Mouse (Mus musculus) lung, embryonic 16.5 days (tissue): Measurements from ENCODE around the gene Prmt1. TPM values are rescaled to one million over a fixed set of nuclear protein-coding genes. Genes with fewer than 3 reads are reported as not detected.

ENCODE experiments used
- ATAC-seq: fragments of 200-750 bp; cut with Nextera tagmentation; 2 replicates; pipeline ENCODE4 v1.8.0; 2017; ENCODE audit warnings: low read depth, mild to moderate bottlenecking, moderate library complexity
- H3K27ac ChIP-seq: fragments of 300-500 bp; sonication (generic); 2 replicates; pipeline ENCODE4 v1.5.1; 2014; ENCODE audit warnings: mild to moderate bottlenecking, control low read depth, low read length
- H3K27me3 ChIP-seq: fragments of 300-500 bp; sonication (generic); 2 replicates; pipeline ENCODE4 v1.6.1; 2014; ENCODE audit warnings: low read depth, low read length, mixed read lengths; ENCODE audit not compliant: control insufficient read depth, insufficient read depth
- H3K36me3 ChIP-seq: fragments of 300-500 bp; sonication (generic); 2 replicates; pipeline ENCODE4 v1.6.1; 2014; ENCODE audit warnings: low read length; ENCODE audit not compliant: control insufficient read depth, insufficient read depth
- H3K4me1 ChIP-seq: fragments of 300-500 bp; sonication (generic); replicated peaks from 2 replicates; pipeline ENCODE4 v1.6.1; 2014; ENCODE audit warnings: low read length, mixed read lengths; ENCODE audit not compliant: control insufficient read depth, insufficient read depth
- H3K4me2 ChIP-seq: fragments of 300-500 bp; sonication (generic); 2 replicates; pipeline ENCODE4 v1.6.1; 2014; ENCODE audit warnings: low read depth, low read length, control low read depth
- H3K4me3 ChIP-seq: fragments of 300-500 bp; sonication (generic); 2 replicates; pipeline ENCODE4 v1.5.1; 2014; ENCODE audit warnings: mild to moderate bottlenecking, low read length, control low read depth
- H3K9ac ChIP-seq: fragments of 300-500 bp; sonication (generic); 2 replicates; pipeline ENCODE4 v1.6.1; 2014; ENCODE audit warnings: low read length, control low read depth
- H3K9me3 ChIP-seq: fragments of 300-500 bp; sonication (generic); 2 replicates; pipeline ENCODE4 v1.6.1; 2016; ENCODE audit warnings: low read length; ENCODE audit not compliant: control insufficient read depth
- WGBS: fragments of 180-500 bp; shearing (Covaris S2); extraction: QIAGEN DNeasy Blood & Tissue Kit; methylation state at CpG from one replicate; pipeline ENCODE4 v1.1.7; 2014; 5-methylcytosine and 5-hydroxymethylcytosine counted together
- polyA plus RNA-seq: library from polyadenylated mRNA; unstranded; fragments of >200 nt; fragmentation: Nextera tagmentation; extraction: Ambion mirVana; gene quantifications from 2 replicates; pipeline ENCODE4 v1.2.1, GENCODE M21; 2015

Gene Prmt1
- polyA plus RNA-seq, 1 experiment from 2014 or later = 457 TPM

GRCm38 (mm10) chr7:45004546-45004945 lies 18.2 kb upstream of the Prmt1 start:
- peaks cover 77% of the 10 kb centered on the region for H3K36me3 ChIP-seq
- peak overlapping the region; percentile 31; the same call in 1 of the 2 replicates for H3K27ac ChIP-seq
- H3K4me3 ChIP-seq = no peak overlapping the region

GRCm38 (mm10) chr7:45002440-45002839 lies 16.1 kb upstream of the Prmt1 start:
- Histone ChIP-seq H3K4me1 (peaks cover 20% of the 10 kb centered on the region), H3K4me2 (no peak overlapping the region), H3K4me3 (no peak overlapping the region), H3K36me3 (peaks cover 58% of the 10 kb centered on the region), H3K9me3 (no peaks in the 10 kb centered on the region), H3K27ac (no peak overlapping the region), H3K9ac (no peak overlapping the region), H3K27me3 (no peaks in the 10 kb centered on the region)
- no peak for ATAC-seq
- 85% methylated on average over 7 of the region's 7 CpGs for WGBS

More at GRCm38 (mm10) chr7:45004546-45004945, 18.2 kb upstream of the Prmt1 start:
- H3K9ac ChIP-seq = no peak overlapping the region
- H3K27me3 ChIP-seq = no peaks in the 10 kb centered on the region
- WGBS = 47% methylated on average over 3 of the region's 3 CpGs
- ATAC-seq = no peak
- H3K4me1 ChIP-seq = peaks cover 10% of the 10 kb centered on the region
- H3K9me3 ChIP-seq = no peaks in the 10 kb centered on the region
- no peak overlapping the region for H3K4me2 ChIP-seq

- Histone ChIP-seq H3K4me1 (peaks cover 31% of the 10 kb centered on the region), H3K36me3 (peaks cover 41% of the 10 kb centered on the region)
- WGBS = 85% methylated on average over 21 of the region's 21 CpGs
These were observed 14.3 kb upstream of the Prmt1 start for GRCm38 (mm10) chr7:45000539-45001114.

GRCm38 (mm10) chr7:44999753-45000152 lies 13.4 kb upstream of the Prmt1 start:
- H3K27ac ChIP-seq = no peak overlapping the region
- H3K4me1 ChIP-seq = peaks cover 31% of the 10 kb centered on the region
- no peaks in the 10 kb centered on the region for H3K9me3 ChIP-seq
- H3K9ac ChIP-seq = peak overlapping the region; percentile 37; the same call in 1 of the 2 replicates
- H3K27me3 ChIP-seq = no peaks in the 10 kb centered on the region
- H3K36me3 ChIP-seq = peaks cover 38% of the 10 kb centered on the region
- 54% methylated on average over 11 of the region's 11 CpGs for WGBS
- no peak for ATAC-seq
- H3K4me2 ChIP-seq = peak overlapping the region; percentile 89
- H3K4me3 ChIP-seq = no peak overlapping the region

More at GRCm38 (mm10) chr7:45000539-45001114, 14.3 kb upstream of the Prmt1 start:
- no peak overlapping the region for H3K9ac ChIP-seq
- no peak overlapping the region for H3K4me3 ChIP-seq
- no peak overlapping the region for H3K27ac ChIP-seq
- H3K4me2 ChIP-seq = no peak overlapping the region
- H3K9me3 ChIP-seq = no peaks in the 10 kb centered on the region
- no peak for ATAC-seq
- no peaks in the 10 kb centered on the region for H3K27me3 ChIP-seq

- Histone ChIP-seq H3K4me1 (peaks cover 31% of the 10 kb centered on the region), H3K4me2 (peak within 1 kb of the TSS; percentile 89), H3K9ac (peak within 1 kb of the TSS; percentile 80), H3K27ac (peak within 1 kb of the TSS; percentile 85), H3K9me3 (no peaks in the 10 kb centered on the region), H3K36me3 (peaks cover 39% of the 10 kb centered on the region), H3K27me3 (no peaks in the 10 kb centered on the region), H3K4me3 (peak within 1 kb of the TSS; percentile 82)
- WGBS = 0% methylated on average over 18 of the region's 18 CpGs
- peak; percentile 15; the same call in 1 of the 2 replicates for ATAC-seq
These were observed 12.2 kb upstream of the Prmt1 start, which contains the start of gene Bcl2l12 for GRCm38 (mm10) chr7:44998501-44998955. Gene Bcl2l12, minus strand, starts transcription at chr7:44998712.

GRCm38 (mm10) chr7:44997940-44998428 lies 11.6 kb upstream of the Prmt1 start:
- no peaks in the 10 kb centered on the region for H3K27me3 ChIP-seq
- peaks cover 31% of the 10 kb centered on the region for H3K4me1 ChIP-seq
- peak overlapping the region; percentile 82 for H3K4me3 ChIP-seq
- under 1% methylated on average over 15 of the region's 15 CpGs for WGBS
- peak overlapping the region; percentile 85 for H3K27ac ChIP-seq
- no peak for ATAC-seq
- H3K4me2 ChIP-seq = peak overlapping the region; percentile 89
- peaks cover 36% of the 10 kb centered on the region for H3K36me3 ChIP-seq
- H3K9ac ChIP-seq = peak overlapping the region; percentile 80
- no peaks in the 10 kb centered on the region for H3K9me3 ChIP-seq

- Histone ChIP-seq H3K4me1 (peaks cover 31% of the 10 kb centered on the region), H3K9me3 (no peaks in the 10 kb centered on the region), H3K4me3 (peak within 1 kb of the TSS; percentile 82), H3K27ac (peak within 1 kb of the TSS; percentile 85), H3K4me2 (peak within 1 kb of the TSS; percentile 96), H3K9ac (peak within 1 kb of the TSS; percentile 86), H3K27me3 (no peaks in the 10 kb centered on the region), H3K36me3 (peaks cover 36% of the 10 kb centered on the region)
- ATAC-seq = peak; percentile 95
- under 1% methylated on average over 43 of the region's 43 CpGs for WGBS
These were observed 11.0 kb upstream of the Prmt1 start, which contains the start of gene Irf3 for GRCm38 (mm10) chr7:44997231-44997939. Gene Irf3, plus strand, starts transcription at chr7:44997648.

- peak overlapping the region; percentile 86 for H3K9ac ChIP-seq
- no peak for ATAC-seq
- peaks cover 33% of the 10 kb centered on the region for H3K36me3 ChIP-seq
- peak overlapping the region; percentile 85 for H3K27ac ChIP-seq
- H3K9me3 ChIP-seq = no peaks in the 10 kb centered on the region
- peak overlapping the region; percentile 82 for H3K4me3 ChIP-seq
- H3K4me2 ChIP-seq = peak overlapping the region; percentile 96
- H3K27me3 ChIP-seq = no peaks in the 10 kb centered on the region
- peaks cover 31% of the 10 kb centered on the region for H3K4me1 ChIP-seq
- WGBS = 5% methylated on average over 10 of the region's 10 CpGs
These were observed 10.3 kb upstream of the Prmt1 start for GRCm38 (mm10) chr7:44996672-44997071.
